Mouse (Mus musculus) thymus, adult 18-20 months (tissue): ENCODE data around the gene Podn.

Experiments used
- DNase-seq, 2 experiments: peaks; one replicate each; pipeline ENCODE4 v3.0.0; 2022; ENCODE audit warnings: mixed read lengths in 2 of 2

The Podn gene

DNA sequence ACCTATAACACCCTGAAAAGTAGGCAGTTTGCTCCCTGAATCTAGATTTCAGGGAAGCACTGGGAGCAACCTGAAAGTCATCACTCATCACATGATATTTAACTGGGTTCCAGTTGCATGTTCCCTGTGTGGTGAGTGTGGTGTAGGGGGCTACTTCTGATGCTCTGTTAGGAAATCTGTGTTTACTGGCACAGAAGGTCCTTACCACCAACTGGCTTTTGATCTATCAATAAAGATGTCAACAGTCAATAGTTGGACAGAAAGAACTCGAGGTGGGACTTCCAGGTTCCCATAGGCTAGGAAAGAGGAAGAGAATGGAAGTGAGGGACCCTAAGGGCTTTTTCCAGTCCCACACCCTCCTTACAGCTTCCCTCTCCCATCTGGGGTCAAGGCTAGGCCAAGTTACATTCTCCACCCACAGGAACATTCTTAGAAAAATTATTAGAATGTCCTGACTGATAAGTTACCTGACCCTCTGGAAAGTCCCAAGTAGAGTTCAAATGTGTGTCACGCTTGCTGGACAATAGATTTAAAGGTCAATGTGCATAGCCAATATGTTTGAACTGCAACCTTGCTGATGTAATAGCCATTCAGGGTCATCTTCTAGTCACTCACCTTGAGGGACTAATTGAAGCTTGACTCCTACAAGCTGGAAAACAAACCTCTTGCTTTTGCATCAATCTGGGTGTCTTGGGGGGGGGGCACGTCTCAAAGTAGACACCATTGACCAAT, 18.9 kb downstream of the Podn start:
- no peak for DNase-seq

DNA sequence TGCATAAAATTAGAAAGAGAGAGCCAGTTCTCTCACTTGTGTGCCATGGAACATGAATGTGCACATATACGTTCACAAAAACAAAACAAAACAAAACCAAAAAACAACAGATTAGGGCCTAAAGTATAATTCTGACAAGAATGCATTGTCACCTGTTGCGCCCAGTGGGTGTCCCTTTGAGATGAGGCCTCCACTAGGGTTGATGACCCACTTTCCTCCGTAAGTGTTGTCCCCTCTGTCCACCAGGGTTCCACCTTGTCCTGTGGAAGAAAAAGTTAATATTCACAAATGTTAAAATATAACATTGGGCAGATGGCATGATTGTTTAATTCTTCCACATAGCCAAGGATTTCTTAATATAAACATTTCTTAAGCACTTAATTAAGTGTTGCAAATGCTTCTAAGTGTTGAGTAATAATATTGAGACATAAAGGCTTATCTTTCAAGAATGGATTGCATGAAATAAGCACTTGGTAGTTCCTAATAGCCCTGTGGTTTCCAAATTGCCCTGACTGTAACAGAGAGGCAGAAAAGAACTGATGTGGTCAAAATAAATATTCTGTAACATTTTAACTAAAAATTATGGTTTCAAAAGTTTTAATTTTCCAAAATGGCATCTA, 21.9 kb downstream of the Podn start:
- DNase-seq, result no peak

DNA sequence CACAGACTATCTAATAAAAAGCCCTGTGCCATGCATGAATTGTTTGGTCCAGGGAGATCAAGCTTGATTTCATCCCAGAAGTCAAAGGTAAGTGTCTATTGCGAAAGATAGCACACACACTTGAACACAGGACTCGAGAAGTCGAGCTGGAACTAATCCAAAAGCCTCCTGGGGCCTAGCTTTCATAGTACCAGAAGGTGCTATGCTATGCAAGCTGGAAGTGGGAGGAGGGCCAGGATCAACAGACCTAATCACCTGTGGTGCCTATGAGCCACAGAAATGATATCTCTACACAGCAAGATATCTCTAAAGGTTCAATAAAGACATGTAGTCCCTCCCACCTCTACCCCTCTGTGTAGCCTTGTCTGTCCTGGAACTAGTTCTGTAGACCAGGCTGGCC, 24.2 kb downstream of the Podn start:
- DNase-seq, result no peak

DNA sequence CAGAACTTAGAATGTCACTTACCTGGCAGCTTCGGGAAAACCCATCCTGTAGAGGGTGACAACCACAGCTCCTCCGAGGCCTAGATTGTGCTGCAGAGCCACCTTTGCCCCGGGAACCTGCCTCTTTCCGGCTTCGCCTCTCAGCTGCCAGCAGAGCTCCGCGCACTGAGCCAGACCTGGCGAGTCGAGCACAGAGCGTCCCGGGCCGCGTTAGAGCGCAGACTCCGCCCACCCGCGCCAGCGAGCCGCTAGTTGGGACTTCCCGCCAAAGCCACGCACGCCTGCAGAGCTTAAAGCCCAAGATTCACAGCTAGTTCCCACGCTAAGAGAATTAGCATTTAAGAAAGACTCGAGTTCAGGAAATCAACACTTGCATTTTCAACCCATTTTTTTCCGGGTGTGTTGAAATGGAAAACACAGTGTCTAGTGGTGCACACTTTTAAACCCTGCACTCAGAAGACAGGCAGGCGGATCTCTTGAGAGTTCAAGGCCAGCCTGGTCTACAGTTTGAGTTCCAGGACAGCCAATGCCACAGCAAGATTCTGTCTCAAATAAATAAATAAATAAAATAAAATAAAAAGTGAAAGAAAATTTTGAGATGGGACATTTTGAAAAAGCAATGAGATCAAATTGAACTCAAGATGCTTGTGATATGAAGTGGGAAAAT, 24.9 kb downstream of the Podn start:
- peak; percentile 95 to 96 for DNase-seq

DNA sequence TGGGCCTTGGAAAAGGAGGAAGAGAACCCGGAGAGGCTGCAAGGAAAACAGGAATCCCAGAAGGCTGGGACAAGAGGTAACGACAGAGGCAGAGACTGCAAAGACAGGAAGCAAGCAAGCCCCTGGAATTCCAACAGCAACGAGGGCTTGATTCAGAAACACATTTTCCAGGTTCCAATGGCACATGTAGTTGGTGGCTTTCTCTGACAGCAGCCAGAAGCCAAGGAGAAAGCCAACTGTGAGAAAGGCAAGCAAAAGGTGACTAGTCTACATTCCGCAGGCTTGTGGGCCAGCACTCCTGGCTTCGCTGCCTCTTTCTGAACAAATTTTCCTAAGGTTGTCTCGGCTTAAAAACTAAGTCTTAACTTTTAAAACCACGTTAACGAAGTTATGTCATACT, 25.5 kb downstream of the Podn start:
- DNase-seq, result no peak

DNA sequence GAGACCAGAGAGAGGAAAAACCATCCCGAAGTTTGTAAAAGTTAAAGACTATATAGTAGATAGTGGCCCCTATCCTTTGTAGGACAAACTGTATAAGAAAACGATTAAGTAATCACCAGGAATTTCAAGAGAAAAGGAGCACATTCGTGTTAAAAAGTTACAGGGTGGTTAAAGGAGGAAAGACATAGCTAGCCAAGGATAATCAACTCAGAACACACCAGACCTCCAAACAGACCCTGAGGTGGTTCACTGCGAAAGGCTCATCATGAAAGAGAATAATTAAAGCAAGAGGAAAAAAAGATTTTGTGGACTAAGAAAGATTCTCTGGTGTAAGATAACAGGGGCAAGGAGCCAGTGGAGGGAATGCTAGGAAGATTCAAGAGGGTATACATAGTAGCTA, 26.0 kb downstream of the Podn start:
- DNase-seq, result no peak

DNA sequence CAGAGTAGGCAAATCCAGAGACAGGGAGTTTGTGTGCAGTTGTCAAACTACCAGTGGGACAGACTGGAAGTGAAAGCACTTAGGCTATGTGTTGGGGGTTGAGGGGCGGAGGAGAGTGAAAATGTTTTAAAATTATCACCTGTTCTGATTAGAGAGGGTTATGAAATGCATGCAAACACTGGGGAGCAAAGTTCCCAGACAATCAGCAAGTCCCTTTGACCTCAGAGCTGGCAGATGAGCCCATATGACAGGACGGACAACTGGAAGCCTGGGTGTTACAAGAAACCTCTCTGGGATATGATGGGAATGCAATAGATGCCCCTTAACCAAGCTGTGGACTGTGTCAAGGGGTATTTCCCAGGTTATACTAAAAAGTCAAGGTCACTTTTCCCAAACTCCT, 28.2 kb downstream of the Podn start:
- DNase-seq, result no peak

DNA sequence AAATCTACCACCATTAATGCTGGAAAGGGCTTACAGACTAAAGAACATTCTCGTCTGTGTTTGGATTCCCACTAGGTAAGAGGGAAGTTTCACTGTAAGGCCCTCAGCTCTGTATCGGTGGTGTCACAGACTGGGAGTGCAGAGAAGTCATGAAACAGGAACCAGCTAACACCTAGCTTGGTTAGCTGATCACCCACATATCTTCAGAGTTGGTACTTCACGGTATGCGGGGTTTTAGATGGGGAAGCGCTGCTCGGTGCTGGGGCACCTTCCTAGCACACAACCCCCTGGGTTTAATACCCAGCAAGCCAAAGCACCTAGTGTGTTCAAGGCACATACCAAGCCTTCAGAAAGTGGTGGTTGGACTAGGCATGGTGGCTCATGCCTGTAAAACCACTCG, 29.0 kb downstream of the Podn start:
- no peak for DNase-seq

DNA sequence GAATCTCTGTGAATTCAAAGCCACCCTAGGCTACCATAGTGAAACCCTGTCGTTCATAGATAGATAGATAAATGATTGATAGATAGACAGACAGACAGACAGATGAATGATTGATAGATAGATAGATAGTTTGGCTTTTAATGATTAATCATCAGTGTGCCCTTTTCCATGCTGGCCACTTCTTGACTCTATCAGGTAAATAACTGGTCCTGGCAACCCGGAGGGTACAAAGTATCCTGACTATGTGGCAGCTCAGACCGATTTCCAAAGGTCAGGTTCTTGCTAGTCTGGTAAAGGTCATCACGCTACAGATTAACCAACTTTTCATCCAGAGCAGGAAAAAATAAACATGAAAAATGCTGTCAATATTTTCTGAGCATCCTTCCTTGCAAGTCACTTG, 29.7 kb downstream of the Podn start:
- DNase-seq, result no peak

DNA sequence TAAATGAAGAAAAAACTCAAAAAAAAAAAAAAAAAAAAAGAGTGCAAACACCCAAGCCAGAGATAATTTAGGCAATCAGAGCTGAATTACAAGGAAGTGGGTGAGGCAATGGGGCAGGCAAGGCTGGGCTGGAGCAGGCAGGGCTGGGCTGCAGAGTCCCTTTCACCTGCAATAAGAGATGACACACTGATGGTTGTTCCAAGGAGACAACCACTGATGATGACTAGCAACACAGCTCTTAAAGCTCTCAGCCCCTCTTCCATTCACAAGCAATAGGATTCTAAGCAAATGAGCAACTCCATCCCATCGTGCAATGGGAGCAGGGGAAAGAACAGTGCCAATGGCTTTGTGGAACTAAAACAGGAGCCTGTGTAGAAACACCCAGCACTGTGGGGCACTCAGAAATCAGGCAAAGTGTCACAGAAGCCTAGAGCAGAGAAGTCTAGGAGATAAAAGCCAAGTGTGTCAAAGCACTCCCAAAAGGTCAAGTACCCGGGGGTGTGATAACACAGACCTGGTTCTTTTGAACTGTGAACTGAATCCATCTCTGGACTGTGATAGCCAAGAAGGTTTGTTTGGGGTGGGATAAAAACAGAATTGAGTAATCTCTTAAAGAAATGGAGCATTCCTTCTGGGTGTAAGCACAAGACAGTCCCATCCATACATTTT, 30.9 kb downstream of the Podn start:
- DNase-seq, result no peak

DNA sequence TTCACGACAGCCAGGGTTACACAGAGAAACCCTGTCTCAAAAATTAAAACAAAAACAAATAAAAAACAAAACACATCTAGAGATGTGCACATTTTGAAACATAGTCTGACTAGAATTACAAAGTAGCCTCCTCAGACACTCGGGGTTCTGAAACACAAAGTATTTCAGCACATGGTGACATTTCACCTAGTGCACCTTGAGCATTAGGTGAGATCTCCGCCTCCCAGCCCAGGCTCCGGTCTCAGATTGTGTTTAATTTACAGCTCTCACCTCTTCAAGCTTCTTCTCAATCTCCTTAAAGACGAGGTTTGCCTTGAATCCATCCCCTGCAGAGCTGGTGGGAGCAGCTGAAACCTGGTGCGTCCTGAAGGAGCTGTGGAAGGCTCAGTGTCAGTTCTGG, 32.6 kb downstream of the Podn start:
- DNase-seq, result no peak

DNA sequence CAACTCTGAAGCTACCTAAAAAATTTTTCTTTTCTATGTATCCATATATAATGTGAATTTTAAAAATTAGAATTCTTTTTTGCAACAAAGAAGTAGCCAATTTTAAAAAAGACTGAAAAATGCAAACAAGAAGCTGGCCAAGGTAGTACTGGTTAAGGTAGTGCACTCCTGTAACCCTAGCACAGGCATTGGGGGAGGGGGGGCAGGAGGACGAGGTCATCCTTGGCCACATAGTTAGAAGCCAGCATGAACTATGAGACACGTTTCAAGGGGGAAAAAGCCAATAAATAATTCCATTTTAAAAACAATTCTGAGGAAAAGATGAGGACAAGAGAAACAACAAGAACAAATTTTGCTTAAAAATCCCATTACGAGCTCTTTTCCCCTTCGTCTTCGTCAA, 33.7 kb downstream of the Podn start:
- no peak for DNase-seq

DNA sequence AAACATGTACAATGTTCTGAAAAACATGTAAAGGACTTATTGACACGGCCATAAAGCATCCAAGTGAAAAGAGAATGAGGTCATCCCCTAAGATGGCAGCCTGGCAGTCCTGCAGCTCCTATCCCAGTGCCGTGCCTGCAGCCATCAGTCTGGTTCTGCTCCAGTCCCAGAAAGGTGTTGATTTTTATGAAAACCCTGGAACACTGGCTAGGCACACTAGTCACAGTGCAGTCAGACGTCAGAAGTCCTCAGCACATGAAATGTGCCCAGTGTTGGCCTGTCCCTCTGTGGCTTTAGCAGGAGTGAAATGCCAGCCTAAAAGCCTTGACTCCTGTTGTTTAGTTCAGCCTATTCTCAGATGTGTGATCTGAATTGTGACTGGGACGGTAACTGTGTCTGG, 35.5 kb downstream of the Podn start:
- no peak for DNase-seq

DNA sequence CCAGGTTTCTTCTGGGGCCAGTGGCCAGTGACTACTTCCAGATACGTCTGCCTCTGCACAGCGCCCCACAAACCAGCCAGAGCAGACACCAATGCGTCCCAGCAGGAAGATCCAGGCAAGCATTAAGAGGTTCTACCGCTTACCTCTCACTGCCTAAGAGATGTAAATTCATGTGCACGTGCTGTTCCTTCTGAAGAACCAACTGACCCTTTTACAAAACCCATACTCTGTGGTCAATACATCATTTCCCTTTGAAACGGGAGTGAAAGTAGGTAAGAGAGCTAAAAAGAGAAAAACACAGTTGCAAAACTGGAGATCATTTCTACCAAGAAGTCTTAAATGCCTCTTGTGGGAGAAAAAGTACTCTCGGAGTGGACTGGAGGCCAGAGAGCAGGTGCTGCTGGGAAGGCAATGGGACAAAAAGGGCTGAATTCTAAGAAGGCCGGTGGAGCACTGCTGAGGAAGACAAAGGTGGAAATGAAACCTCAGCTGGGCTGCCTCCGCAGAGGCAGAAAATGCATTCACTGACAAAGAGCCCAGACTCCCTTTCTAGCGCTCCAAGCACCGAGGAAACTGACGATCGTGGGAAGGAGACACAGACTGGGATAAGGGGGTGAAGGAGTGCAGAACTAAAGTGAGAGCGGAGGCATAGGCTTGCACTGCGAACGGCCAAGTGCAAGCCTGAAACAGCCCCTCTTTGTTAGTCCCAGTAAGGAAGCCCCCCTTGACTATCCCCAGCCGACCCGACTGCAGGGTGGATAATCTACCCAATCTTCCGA, 36.5 kb downstream of the Podn start:
- DNase-seq, result no peak

DNA sequence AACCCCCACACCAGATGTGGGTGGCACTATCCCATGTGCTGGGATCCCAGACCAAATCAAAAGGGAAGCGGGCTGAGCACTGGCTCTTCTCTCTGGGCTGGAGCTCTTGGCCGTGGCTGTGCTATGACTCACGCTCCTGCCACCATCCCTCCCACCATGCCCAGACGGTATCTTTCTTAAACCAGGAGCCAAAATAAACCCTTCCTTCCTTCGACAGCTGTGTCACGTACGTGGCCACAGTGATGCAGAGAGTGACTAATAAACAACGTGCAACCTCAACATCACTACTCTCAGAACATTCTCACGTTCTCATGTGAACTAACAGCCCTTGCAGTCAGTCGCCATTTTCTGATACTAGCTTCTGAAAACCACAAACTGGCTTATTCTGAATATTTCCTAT, 38.1 kb downstream of the Podn start:
- no peak for DNase-seq

DNA sequence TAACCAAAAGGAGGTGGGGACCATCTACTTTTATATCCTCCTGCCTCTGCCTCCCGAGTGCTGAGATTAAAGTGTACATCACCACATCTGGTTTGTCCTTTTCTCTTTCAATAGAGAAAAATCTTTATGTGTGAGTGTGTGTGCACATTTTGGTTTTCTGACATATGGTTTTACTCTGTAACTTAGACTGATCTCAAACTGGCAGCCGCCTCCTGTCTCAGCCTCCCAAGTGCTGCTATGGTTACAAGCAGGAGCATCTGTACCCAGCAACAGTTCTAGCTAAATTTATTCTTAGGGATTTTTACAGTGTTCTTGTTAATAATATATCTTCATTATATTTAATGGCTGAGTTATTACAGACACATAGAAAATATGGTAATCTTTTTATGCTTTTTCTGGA, 39.0 kb downstream of the Podn start:
- no peak for DNase-seq

DNA sequence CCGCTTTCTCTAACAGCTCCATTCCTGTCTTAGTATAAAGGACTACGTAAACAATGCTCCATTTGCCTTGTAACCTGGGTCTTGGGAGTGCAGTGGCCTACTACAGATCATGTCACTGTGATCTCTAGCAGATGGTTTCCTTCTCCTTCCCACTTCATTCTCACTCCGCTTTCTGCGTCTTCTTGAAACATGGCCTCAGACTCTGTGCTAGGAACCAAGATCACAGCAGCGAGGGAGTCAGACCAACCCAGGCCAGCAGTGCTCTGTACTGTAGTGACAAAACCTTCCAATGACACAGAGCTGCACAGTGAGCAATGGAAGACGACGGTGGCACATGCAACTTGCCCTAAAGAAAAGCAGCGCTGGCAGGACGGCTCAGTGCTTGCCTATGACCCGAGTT, 40.4 kb downstream of the Podn start:
- DNase-seq, result no peak

DNA sequence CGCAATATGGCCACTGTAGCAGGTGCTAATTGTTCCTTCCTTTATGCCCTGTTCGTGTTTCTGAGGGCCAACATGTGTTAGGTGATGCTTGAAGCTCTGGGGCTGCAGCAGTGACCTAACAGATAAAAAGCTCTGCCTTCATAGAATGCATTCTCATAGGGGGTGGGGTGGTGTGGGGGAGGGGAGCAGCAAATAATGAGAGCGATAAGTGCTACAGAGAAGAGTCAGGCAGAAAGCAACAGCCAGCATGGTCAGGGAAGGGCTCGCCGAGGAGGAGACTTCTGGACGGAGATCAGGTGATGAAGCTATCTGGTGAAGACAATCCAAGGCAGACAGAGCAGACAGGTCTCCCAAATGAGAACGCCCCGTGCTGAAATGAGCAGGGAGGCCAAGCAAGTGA, 43.6 kb downstream of the Podn start:
- no peak for DNase-seq

DNA sequence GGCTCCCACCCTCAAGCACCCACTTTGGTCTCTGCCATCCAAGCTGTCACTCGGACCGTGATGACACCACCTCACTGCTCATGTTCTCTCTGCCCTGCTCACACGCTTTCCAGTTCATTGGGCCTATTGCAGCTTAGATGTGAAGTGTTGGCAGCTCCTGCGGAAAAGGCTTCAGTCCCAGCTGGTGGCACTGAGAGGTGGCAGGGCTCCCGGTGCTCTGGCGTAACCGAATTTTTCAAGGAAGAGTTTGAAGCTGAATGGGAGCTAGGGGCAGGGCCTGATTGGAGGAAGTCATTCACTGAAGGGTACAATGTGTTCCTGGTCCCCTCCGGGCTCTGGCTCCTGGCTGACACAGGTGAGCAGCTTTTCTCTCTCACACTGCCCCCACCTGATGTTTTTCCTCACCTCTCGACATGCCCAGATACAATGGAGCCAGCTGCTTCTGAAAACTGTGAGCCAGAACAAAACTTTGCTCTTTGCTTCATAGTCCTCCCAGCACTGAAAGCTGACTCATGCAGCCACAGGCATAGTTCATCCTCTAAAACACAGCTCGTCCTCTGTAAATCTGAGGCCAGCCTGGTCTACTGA, 44.5 kb downstream of the Podn start:
- no peak for DNase-seq

DNA sequence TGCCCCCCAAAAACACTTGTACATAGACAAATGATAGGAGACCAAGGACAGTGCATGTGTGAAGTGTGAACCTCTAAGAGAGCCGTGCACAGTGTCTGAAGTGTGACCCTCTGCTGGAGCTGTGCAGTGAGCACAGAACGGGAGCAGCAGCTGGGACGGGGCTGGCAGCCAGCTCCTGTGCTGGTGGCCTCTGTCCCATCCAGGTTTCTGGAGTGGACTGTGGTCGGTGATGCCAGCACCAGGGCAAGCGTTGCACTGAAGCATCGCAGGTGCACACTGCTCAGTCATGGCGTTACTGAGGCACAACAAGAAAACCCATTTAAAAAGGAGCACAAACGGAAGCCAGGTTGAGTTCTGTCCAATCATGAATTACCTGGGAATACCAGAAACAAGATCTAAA, 50.1 kb downstream of the Podn start:
- no peak for DNase-seq

DNA sequence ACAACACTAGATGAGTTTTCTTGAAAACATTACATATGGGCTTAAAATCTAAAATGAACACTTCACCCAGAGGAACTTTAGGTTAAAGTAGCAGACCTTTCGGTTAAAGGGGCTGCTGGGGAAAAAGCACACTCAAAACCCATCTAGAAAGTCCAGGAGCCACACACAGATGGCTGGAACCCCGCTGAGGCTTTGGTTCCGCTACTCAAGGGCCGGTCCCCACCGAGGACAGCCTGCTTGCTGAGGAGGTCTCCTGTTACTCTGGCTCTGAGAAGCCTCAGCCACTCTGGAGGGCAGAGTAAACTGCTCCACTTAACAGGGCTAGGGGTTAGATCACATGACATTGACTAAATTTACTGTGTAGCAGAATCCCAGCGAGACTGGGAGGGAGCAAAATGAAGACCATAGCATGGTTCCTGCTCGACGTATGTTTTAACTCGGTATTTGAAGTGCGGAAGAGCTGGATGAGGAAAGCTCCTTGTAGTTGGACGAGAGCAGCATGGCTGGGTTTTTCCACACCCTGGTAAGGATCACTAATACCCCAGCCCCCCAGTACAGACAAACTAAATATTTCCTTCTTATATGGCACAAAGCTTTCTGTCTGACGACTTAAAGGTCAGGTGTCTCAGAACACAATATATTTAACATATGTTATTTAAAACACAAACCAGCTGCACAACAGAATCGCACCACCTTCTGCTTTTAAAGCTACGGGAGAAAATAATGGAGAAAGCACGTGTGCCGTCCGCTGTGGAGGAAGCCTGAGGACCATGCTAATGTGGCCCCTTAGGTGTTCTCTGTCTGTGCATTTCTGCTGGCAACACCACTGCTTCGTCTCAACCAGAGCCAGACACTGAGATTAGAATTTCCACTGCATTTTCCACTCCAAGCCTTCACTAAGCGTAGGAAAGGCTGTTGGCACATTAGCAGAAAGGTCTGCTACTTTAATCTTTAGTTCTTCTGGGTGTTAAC, 50.8 kb downstream of the Podn start:
- DNase-seq, result no peak
